Mouse (Mus musculus) small intestine, adult 2 months (tissue): ENCODE measurements around the gene Reck. TPM values are rescaled to one million over a fixed set of nuclear protein-coding genes. Genes with fewer than 3 reads are reported as not detected.

Experiments
- H3K27ac ChIP-seq: fragments of 200-500 bp; 2 replicates; pipeline ENCODE4 v1.5.1; 2012; ENCODE audit warnings: low read depth, low read length, control low read depth, inconsistent platforms; ENCODE audit not compliant: insufficient read depth
- H3K27me3 ChIP-seq: fragments of 200-500 bp; 2 replicates; pipeline ENCODE4 v1.6.1; 2012; ENCODE audit warnings: mild to moderate bottlenecking, moderate library complexity, low read length, inconsistent platforms; ENCODE audit not compliant: control insufficient read depth, insufficient read depth
- H3K36me3 ChIP-seq: fragments of 200-500 bp; 2 replicates; pipeline ENCODE4 v1.6.1; 2012; ENCODE audit warnings: mild to moderate bottlenecking, low read length, control low read depth, inconsistent platforms; ENCODE audit not compliant: control insufficient read depth, insufficient read depth
- H3K4me1 ChIP-seq: fragments of 200-500 bp; 2 replicates; pipeline ENCODE4 v1.6.1; 2012; ENCODE audit warnings: low read length, inconsistent platforms, mixed read lengths; ENCODE audit not compliant: control insufficient read depth, insufficient read depth, insufficient read length
- H3K4me3 ChIP-seq: fragments of 200-500 bp; 2 replicates; pipeline ENCODE4 v1.5.1; 2012; ENCODE audit warnings: low read depth, mild to moderate bottlenecking, control low read depth, inconsistent platforms, low read length, moderate library complexity
- CTCF ChIP-seq: fragments of 200-500 bp; IDR thresholded peaks from 2 replicates; pipeline ENCODE4 v1.5.1; 2012; ENCODE audit warnings: low read depth, mild to moderate bottlenecking, control low read depth, inconsistent platforms, low read length, moderate library complexity, mixed read lengths; ENCODE audit not compliant: insufficient replicate concordance, insufficient read length; ENCODE audit errors: extremely low read depth
- POLR2A ChIP-seq: fragments of 200-500 bp; IDR thresholded peaks from 2 replicates; pipeline ENCODE4 v1.6.1; 2012; ENCODE audit warnings: low read depth, mild to moderate bottlenecking, control low read depth, inconsistent platforms, low read length, moderate library complexity
- WGBS: fragments of 180-500 bp; shearing (Covaris S2); methylation state at CpG from one replicate; pipeline ENCODE4 v1.1.7; 2018; 5-methylcytosine and 5-hydroxymethylcytosine counted together
- polyA plus RNA-seq: library from polyadenylated mRNA; depleted of rRNA; stranded (reverse); fragments of >200 nt; gene quantifications from 2 replicates; pipeline ENCODE4 v1.2.3, GENCODE M21; 2012

The Reck gene
- polyA plus RNA-seq, 1 experiment = 2.1 TPM

GRCm38 (mm10) chr4:43899197-43899596 lies 23.9 kb downstream of the Reck start:
- WGBS = 24% methylated on average over 8 of the region's 8 CpGs

DNA sequence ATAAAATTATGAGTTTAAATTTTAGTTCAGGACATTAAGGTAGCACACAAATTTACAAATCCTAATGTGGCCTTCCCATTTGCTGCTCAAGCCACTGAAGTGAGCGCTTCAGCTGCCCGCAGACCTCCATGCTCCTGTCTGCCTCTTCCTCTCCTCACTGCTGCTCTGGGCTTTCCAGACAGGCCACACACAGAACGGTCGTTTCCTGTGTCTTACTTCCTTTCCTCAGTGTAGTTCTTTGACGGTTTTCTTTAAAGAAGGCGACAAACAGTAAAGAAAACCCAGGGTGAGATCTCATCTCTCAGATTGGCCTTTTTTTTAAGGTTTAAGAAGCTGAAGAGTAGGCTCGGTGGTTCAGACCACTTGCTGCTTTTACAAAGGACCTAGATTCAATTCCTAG lies 28.4 kb downstream of the Reck start:
- no peak overlapping the region for H3K4me3 ChIP-seq
- H3K27me3 ChIP-seq = no peaks in the 10 kb centered on the region
- H3K4me1 ChIP-seq = peaks cover 5% of the 10 kb centered on the region; the same call in 1 of the 2 replicates
- H3K27ac ChIP-seq = no peak overlapping the region
- 74% methylated on average over 7 of the region's 7 CpGs for WGBS
- TF ChIP-seq CTCF = no peak
- no peak for TF ChIP-seq POLR2A
- no peaks in the 10 kb centered on the region for H3K36me3 ChIP-seq

More at GRCm38 (mm10) chr4:43899197-43899596, 23.9 kb downstream of the Reck start:
- TF ChIP-seq POLR2A = no peak
- no peak for TF ChIP-seq CTCF
- no peaks in the 10 kb centered on the region for H3K27me3 ChIP-seq
- no peak overlapping the region for H3K4me3 ChIP-seq
- no peaks in the 10 kb centered on the region for H3K36me3 ChIP-seq
- H3K27ac ChIP-seq = no peak overlapping the region
- H3K4me1 ChIP-seq = peaks cover 5% of the 10 kb centered on the region; the same call in 1 of the 2 replicates

GRCm38 (mm10) chr4:43906443-43906842 lies 31.1 kb downstream of the Reck start:
- 11% methylated on average over 6 of the region's 6 CpGs for WGBS
- no peaks in the 10 kb centered on the region for H3K27me3 ChIP-seq
- TF ChIP-seq POLR2A = no peak
- TF ChIP-seq CTCF = no peak
- H3K27ac ChIP-seq = no peak overlapping the region
- no peaks in the 10 kb centered on the region for H3K4me1 ChIP-seq
- H3K4me3 ChIP-seq = no peak overlapping the region
- no peaks in the 10 kb centered on the region for H3K36me3 ChIP-seq

- Histone ChIP-seq H3K4me1 (no peaks in the 10 kb centered on the region), H3K36me3 (no peaks in the 10 kb centered on the region; the same call in 1 of the 2 replicates), H3K4me3 (no peak overlapping the region), H3K27me3 (no peaks in the 10 kb centered on the region), H3K27ac (no peak overlapping the region)
- 86% methylated on average over 5 of the region's 5 CpGs for WGBS
- TF ChIP-seq CTCF (no peak), POLR2A (no peak)
Measured at GRCm38 (mm10) chr4:43918221-43918620, 42.9 kb downstream of the Reck start.

DNA sequence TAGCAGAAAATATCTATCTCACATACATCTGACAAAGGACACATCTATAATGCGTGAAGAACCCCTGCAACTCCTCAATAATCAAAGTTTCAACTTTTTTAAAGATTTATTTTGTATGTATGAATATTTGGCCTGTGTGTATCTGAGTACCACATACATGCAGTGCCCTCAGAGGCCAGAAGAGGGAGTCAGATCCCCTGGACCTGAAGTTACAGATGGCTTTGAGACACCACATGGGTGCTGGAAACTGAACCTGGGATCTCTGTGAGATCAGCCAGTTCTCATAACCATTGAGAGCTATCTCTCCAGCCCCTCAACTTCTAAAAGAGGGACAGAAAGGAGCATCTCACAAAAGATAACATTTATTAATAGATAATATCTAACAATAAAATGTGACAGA lies 45.3 kb downstream of the Reck start:
- 94% methylated on average over 1 of the region's 1 CpGs for WGBS
- H3K4me3 ChIP-seq = no peak overlapping the region
- no peaks in the 10 kb centered on the region; the same call in 1 of the 2 replicates for H3K36me3 ChIP-seq
- H3K27me3 ChIP-seq = no peaks in the 10 kb centered on the region
- no peaks in the 10 kb centered on the region for H3K4me1 ChIP-seq
- no peak for TF ChIP-seq POLR2A
- TF ChIP-seq CTCF = no peak
- H3K27ac ChIP-seq = no peak overlapping the region

- Histone ChIP-seq H3K4me3 (no peak overlapping the region), H3K36me3 (no peaks in the 10 kb centered on the region), H3K27me3 (no peaks in the 10 kb centered on the region), H3K27ac (no peak overlapping the region), H3K4me1 (no peaks in the 10 kb centered on the region)
- no peak for TF ChIP-seq POLR2A
- no peak for TF ChIP-seq CTCF
- 85% methylated on average over 6 of the region's 6 CpGs for WGBS
Measured at GRCm38 (mm10) chr4:43925125-43925524, 49.8 kb downstream of the Reck start.

DNA sequence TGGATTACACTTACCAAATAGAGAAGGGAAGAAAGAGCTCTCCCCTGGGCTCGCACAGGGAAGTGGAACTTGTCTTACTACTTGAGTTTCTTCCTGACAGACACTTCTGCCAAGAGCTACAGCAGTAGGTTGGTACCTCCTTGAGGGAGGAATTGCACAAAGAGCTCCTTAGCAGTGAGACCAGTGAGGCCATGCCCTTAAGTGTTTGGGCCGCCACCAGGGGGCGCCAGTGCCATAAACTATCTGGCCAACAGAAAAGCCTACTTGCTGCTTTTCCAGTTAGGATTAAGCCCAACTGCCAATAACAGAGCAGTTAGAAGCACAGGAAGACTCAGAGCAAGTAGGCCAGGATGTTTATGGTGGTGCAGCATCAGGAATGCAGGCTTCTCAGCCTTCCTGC lies 50.4 kb downstream of the Reck start:
- WGBS = 6% methylated on average over 3 of the region's 3 CpGs
- H3K27ac ChIP-seq = no peak overlapping the region
- no peak for TF ChIP-seq POLR2A
- peak; percentile 92; the same call in 1 of the 2 replicates for TF ChIP-seq CTCF
- H3K4me1 ChIP-seq = no peaks in the 10 kb centered on the region
- H3K4me3 ChIP-seq = no peak overlapping the region
- no peaks in the 10 kb centered on the region for H3K36me3 ChIP-seq
- H3K27me3 ChIP-seq = no peaks in the 10 kb centered on the region
